Comparison of ENCODE assay signal across 31 mouse cellular contexts in the genomic region with DNA sequence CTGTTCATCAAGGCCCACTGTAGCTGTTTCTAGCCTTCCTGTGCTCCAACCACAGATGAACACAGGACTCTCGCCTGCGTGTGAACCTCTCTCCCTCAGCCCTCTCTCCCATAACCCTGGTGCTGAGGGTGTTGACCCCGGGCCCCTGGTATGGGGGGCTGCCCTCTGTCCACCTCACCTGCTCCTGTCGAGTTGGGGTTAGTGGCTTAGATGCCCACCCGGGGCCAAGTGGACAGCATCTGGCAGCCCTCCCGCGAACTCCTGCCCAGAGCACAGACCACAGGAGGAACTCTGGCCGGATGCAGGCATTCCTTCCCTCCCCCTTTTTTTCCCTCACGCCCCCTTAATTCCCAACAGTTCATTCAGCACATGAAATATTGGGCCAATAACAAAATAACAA.
"Had no signal": no experiment of that assay in that cellular context is flagged by ENCODE, and none has a peak within 500 bp of the region (broad histone marks: within the 10 kb centered on the region; RNA-seq: fewer than 3 reads in every experiment).

No protein-coding gene starts in this region.

- H3K4me2 ChIP-seq: limb, embryonic 12.5 days; limb, embryonic 13.5 days; limb, embryonic 15.5 days; liver, embryonic 11.5 days; liver, embryonic 12.5 days; liver, embryonic 13.5 days; liver, embryonic 15.5 days; lung, embryonic 14.5 days; lung, embryonic 15.5 days; midbrain, embryonic 11.5 days; midbrain, embryonic 12.5 days; midbrain, embryonic 13.5 days; midbrain, embryonic 15.5 days had no signal

- DNase-seq: left cerebral cortex, postnatal 4 days; liver; liver, embryonic 13.5 days; liver, postnatal 0 days; lung, adult 18-20 months; lung, adult 2 months; lung, embryonic 14.5 days; lung, postnatal 10 days; lung, postnatal 14 days; lung, postnatal 36 days; lung, postnatal 4 days; midbrain, embryonic 14.5 days had no signal

- H3K36me3 ChIP-seq: limb, embryonic 10.5 days; limb, embryonic 12.5 days; limb, embryonic 13.5 days; limb, embryonic 15.5 days; liver, embryonic 12.5 days; liver, embryonic 13.5 days; liver, embryonic 15.5 days; lung, embryonic 15.5 days; midbrain, embryonic 10.5 days; midbrain, embryonic 12.5 days; midbrain, embryonic 13.5 days; midbrain, embryonic 15.5 days had no signal

- H3K4me1 ChIP-seq: limb, embryonic 10.5 days; limb, embryonic 12.5 days; limb, embryonic 13.5 days; limb, embryonic 15.5 days; liver, embryonic 12.5 days; liver, embryonic 13.5 days; liver, embryonic 15.5 days; lung, embryonic 15.5 days; megakaryocyte, embryonic 14.5 days; midbrain, embryonic 10.5 days; midbrain, embryonic 12.5 days; midbrain, embryonic 13.5 days; midbrain, embryonic 15.5 days had no signal

- H3K9ac ChIP-seq: limb, embryonic 12.5 days; limb, embryonic 13.5 days; limb, embryonic 15.5 days; liver, embryonic 12.5 days; liver, embryonic 13.5 days; liver, embryonic 14.5 days; liver, embryonic 15.5 days; liver, postnatal 0 days; lung, embryonic 14.5 days; lung, embryonic 15.5 days; midbrain, embryonic 12.5 days; midbrain, embryonic 13.5 days; midbrain, embryonic 15.5 days had no signal

- H3K27ac ChIP-seq: limb, embryonic 10.5 days; limb, embryonic 12.5 days; limb, embryonic 13.5 days; limb, embryonic 15.5 days; liver, embryonic 12.5 days; liver, embryonic 13.5 days; liver, embryonic 14.5 days; liver, embryonic 15.5 days; lung, embryonic 15.5 days; macrophage; midbrain, embryonic 10.5 days; midbrain, embryonic 12.5 days; midbrain, embryonic 13.5 days; midbrain, embryonic 15.5 days had no signal

- ATAC-seq: liver, embryonic 12.5 days; liver, postnatal 0 days; lung, postnatal 0 days; midbrain, embryonic 13.5 days; midbrain, embryonic 15.5 days; midbrain, embryonic 16.5 days had no signal

- H3K27me3 ChIP-seq: limb, embryonic 12.5 days; limb, embryonic 13.5 days; limb, embryonic 15.5 days; liver, embryonic 12.5 days; liver, embryonic 13.5 days; liver, embryonic 15.5 days; lung, embryonic 15.5 days; megakaryocyte, embryonic 14.5 days; midbrain, embryonic 12.5 days; midbrain, embryonic 13.5 days; midbrain, embryonic 15.5 days had no signal

- H3K9me3 ChIP-seq: limb, embryonic 10.5 days; limb, embryonic 12.5 days; limb, embryonic 13.5 days; limb, embryonic 15.5 days; liver, embryonic 12.5 days; liver, embryonic 13.5 days; liver, embryonic 15.5 days; lung, embryonic 15.5 days; megakaryocyte, embryonic 14.5 days; midbrain, embryonic 10.5 days; midbrain, embryonic 12.5 days; midbrain, embryonic 15.5 days had no signal

- H3K4me3 ChIP-seq: limb, embryonic 10.5 days; limb, embryonic 12.5 days; limb, embryonic 13.5 days; limb, embryonic 15.5 days; liver, embryonic 12.5 days; liver, embryonic 13.5 days; liver, embryonic 15.5 days; lung, embryonic 15.5 days; megakaryocyte, embryonic 14.5 days; midbrain, embryonic 10.5 days; midbrain, embryonic 12.5 days; midbrain, embryonic 13.5 days; midbrain, embryonic 15.5 days; myocyte had no signal
